Mouse (Mus musculus): ENCODE results near the gene Cotl1. TPM values are rescaled to one million over a fixed set of nuclear protein-coding genes. Genes with fewer than 3 reads are reported as not detected.
"Not testable (repeated sequence)": the region's sequence is repeated elsewhere in the genome, so short reads cannot be mapped to it uniquely, and the experiment has no call there.

Gene Cotl1
- total RNA-seq (2022): 100 to 1,000 TPM; 119 to 176 (median 137) TPM

DNA sequence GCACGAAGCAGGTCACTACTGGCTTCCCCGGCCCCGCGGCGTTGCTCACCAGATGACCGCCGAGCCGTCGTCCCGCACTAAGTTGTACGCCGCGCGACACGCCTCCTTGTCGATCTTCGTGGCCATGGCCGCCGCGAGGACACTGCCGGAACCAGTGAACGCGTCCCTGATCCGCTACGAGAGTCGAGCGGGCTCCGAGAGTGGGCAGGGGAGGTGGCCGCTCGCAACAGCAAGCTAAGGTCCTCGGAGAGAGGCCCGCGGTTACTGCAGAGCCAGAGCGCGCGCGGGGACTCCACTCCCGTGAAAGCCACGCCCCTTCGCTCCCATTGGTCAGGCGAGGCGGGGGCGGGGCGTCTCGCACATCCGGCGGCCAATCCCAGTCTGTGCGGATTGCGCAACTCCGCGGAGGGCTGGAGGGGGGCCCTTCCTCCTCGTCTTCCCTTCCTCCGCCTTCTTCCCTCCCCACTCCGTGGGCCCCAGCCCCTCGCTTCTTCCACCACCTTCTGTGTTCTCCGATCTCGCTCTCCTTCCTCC lies at the start of gene Cotl1:
Gene Cotl1 (minus strand): TSS at position 270 of the 534 bp plus-strand sequence.
- peak; percentile 93 to 96 for DNase-seq (ENCODE audit: low spot score in 2 of 2)

DNA sequence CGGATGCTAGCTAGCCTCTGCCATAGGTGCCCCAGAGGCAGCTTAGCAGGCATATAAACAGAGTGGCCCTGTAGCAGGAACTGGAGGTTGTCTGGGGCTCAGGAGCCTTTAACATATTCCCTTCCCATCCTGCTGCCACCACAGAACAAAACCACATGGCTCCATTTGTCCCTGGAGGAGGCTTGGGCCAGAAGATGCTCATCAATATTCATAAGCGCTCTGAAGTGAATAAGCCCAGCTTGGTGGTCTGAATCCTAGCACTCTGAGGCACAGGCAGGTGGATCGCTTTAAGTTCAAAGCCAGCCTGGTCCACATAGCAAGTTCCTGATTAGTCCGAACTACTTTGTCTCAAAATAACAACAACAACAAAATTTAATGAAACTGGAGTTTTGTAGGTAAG lies 47.7 kb upstream of the Cotl1 start:
- DNase-seq (ENCODE audit: low spot score in 2 of 2): no peak

DNA sequence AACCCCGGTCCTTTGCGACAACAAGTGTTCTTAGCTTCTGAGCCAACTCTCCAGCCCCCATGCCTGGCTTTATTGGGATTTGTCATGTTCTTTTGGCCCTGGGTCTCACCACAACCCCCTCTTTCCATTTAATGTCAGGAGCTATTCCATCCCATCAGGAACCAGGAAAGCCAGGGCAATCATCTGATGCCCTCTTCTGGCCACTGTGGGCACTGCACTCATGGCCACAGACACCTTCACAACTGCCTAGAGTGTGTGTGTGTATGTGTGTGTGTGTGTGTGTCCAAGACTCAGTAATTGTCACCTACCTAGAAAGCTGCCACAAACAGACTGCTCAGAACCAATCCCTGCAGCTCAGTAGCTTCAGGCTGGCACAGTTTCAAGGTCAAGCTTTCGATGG lies 46.8 kb upstream of the Cotl1 start:
- DNase-seq (ENCODE audit: low spot score in 2 of 2): no peak

DNA sequence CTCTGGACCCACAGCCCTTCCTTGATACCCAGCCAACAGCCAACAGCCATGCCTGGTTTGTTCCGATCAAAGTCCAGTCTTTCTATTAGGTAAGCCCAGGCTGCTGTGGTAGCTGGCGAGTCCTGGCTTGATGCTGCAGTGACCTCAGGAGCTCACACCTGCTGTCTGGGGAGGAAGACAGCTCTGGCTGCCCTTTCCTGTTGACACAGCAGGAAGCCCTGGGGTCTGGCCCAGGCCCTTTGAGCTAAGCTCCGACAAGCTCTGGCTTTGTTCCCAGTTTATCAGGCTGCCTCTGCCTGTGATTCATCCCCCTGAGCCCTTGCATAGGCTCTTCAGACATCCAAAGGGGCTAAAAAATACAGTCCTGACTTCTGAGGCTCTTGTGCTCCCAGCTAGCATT lies 45.3 kb upstream of the Cotl1 start:
- no peak for DNase-seq (ENCODE audit: low spot score in 2 of 2)

DNA sequence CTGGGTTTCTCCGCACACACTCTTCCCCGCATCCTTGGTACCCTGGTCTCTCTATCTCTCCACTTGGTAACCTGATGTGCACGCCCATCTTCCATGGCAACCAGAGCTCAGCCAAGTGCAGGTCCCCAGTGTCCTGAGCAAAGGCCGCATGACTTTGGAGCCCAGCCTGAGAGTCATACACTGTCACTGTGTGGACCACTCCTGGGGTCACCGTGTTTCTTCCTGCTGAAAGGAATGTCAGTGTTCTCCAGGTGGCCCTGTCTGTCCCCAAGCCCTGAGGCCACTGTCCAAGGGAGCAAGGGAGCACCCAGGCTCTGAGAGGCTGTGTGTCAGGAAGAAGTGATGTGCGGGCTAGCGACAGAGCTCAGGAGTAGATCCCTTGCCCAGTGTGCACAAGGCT lies 42.9 kb upstream of the Cotl1 start:
- DNase-seq (ENCODE audit: low spot score in 2 of 2): no peak

DNA sequence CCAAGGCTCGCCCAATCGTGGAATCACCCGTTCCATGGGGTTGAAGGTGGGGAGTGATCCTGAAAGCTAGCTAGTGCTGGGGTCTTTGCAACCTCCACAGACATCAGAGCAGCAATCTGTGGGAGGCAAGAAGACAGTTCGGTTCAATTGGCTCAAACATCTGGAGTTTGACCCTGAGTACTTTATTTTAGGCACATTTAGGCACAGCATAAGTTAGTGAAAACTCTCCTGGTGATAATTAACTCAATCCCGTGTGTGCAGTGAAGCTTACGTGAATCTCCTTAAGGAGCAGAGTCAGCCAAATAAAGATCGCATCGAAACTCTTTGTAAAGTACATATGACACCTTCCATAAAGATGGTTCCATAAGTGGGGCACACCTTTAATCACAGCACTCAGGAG lies 41.6 kb upstream of the Cotl1 start:
- no peak for DNase-seq (ENCODE audit: low spot score in 2 of 2)

DNA sequence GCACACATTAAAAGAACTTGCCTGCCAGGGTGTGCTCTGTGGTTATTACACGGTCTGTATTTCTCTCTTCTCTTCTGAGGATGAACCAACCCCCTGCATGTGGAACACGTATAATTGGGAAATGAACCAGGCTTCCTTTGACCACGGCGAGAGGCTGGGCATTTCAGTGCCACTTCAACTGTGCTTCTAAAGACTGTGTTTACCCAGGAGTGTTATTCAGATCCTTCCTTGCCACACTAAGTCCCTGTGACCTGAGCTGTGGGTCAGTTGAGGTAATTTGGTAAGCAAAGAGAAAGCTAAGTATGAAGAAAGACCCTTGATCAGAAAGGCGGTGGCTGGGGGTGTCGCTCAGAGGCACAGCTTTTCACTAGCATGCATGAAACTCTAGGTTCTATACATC lies 41.0 kb upstream of the Cotl1 start:
- DNase-seq (ENCODE audit: low spot score in 2 of 2): no peak

DNA sequence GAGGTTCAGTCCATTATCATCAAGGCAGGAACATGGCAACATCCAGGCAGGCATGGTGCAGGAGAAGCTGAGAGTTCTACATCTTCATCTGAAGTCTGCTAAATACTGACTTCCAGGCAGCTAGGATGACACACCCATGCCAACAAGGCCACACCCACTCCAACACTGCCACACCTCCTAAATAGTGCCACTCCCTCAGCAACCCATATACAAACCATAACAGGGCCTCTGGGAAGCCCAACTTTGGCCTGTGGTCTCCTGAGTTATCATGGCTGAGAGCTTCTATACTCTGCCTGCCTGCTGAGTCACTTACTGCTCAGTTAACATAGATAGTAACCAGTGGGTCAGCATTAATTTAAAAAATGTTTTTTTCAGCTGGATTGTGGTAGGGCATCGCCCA lies 32.8 kb upstream of the Cotl1 start:
- no peak for DNase-seq (ENCODE audit: low spot score in 2 of 2)

DNA sequence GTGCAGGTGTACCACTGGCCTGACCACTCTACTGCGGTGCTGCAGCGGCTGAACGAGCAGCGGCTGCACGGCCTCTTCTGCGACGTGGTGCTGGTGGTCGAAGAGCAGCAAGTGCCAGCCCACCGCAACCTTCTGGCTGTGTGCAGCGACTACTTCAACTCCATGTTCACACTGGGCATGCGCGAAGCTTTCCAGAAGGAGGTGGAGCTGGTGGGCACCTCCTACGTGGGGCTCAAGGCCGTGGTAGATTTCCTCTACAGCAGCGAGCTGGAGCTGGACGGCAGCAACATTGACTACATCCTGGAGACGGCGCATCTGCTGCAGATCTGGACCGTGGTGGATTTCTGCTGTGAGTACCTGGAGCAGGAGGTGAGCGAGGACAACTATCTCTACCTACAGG lies 29.3 kb upstream of the Cotl1 start:
- no peak for DNase-seq (ENCODE audit: low spot score in 2 of 2)

DNA sequence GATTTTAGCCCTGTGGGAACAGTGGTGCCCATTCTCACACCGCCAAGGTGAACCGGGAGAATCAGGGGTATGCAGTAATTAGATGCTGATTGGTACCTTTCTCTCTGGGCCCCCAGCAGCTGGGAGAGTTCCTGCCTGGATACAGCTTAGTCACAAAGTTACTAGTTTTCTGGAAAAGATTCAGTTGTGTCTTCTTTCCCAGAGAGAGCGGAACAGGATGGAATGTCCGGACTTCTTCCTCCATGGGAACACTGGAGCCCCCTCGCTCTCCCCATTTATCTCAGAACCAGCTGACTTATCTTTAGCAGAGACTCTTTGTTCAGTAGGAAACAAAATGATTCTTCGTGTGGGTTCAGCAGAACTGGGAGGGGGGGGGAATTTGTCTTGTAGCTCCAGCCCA lies 22.4 kb upstream of the Cotl1 start:
- no peak for DNase-seq (ENCODE audit: low spot score in 2 of 2)

DNA sequence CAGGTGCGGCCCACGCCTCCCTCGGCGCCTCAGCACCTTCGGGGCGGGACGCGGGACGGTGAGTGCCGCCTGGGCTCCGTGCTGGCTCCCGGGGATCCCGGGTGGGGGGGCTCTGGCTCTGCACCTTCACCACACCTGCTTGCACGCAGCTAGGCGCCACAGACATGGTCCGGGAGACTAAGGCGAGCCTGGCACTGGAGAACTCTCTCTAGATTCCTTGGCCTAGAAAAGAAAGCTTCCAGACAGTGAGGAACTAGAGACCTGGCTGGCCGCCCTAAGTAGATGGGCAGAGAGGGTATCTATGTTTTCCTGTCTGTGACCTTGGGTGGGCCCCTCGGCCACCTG lies 22.0 kb upstream of the Cotl1 start:
- no peak for DNase-seq (ENCODE audit: low spot score in 2 of 2)

DNA sequence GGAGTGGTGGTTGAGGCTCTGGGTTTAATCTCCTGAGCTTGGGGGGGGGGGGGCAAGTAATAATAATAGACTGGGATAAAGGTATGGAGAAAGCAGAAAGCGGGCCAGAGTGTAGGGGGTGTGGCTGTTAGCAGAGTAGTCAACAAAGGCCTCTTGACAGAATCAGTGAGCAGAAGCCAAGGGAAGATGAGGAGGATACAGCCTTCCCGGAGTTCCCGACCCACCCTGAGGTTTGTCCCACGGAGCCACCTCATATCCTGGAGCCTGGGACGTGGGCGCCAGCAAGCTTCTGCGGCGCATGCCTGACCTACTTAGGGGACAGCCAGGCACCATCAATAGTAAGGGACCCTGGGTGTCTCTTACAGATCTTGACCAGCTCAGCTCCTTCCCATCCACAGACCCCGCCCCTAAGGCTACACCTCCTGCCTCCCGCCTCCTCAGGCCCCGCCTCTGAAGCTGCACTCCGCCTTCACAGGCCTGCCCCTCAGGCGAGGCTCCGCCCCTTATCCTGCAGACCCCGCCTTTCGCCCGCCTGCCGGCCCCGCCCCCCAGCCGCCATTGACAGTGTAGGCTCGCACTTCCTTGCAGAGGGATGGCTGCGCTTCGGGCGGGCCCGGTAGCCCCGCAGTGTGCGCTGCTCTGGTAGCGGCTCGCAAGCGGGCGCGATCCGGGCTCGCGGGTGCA lies 21.5 kb upstream of the Cotl1 start, which contains the start of gene Klhl36:
Gene Klhl36 (plus strand): TSS at position 561 of the 684 bp plus-strand sequence.
- peak; percentile 91 to 92 for DNase-seq (ENCODE audit: low spot score in 2 of 2)

DNA sequence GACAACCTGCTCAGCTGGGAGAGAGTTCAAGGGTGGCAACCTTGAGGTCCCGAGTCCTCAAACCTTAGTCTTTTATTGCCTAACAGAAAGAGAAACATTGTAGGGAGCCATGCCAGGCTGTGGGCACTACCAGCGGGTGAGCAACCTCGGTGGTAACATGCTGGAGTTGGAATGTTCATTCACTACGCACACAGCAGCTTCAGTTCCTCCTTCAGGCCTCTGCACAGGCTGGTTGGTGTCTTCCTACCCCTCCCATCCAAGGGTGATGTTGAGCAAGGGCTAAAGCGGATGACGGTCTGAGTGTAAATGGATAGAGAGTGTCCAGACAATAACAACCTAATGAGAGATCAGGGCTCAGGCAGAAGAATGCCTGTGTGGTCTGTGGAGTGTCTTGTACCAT lies 17.4 kb upstream of the Cotl1 start:
- no peak for DNase-seq (ENCODE audit: low spot score in 2 of 2)

DNA sequence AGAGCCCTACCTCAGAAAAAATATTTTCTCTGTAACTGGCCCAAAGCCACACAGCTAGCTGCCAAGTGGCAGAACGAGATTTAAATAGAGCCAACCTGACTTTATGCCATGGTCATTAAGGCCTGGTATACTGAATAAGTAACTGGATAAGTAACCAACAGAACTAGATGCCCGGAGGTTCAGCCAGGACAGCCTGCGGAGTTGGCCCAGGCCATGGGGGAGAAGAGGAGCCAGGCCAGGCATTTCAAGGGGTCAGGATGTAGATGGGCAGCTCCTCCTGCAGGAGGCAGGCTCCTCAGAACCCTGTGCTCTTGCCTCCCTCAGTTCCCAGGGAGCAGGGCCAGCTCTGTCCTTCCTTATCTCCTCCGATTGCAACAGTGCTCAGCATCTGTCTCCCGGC lies 15.3 kb upstream of the Cotl1 start:
- no peak for DNase-seq (ENCODE audit: low spot score in 2 of 2)

DNA sequence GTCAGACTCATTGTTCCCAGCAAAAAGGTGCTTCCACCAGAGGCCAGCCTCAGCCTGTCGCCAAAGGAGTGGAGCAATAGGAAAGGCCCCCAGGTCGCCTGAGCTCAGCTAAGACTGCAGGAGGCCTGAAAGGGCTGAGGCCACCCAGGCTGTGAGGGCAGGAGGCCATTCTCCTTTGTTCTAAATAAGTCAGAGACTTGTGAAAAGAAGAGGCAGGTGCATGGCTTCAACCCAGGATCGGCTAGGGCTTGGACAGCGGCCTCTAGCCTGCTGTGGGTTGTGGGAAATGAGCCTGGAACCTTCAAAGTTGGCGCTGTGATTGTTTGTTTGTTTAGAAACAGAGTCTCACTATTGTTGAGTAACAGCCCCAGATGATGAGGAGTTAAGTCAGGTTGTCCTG lies 13.7 kb upstream of the Cotl1 start:
- DNase-seq (ENCODE audit: low spot score in 2 of 2): no peak

DNA sequence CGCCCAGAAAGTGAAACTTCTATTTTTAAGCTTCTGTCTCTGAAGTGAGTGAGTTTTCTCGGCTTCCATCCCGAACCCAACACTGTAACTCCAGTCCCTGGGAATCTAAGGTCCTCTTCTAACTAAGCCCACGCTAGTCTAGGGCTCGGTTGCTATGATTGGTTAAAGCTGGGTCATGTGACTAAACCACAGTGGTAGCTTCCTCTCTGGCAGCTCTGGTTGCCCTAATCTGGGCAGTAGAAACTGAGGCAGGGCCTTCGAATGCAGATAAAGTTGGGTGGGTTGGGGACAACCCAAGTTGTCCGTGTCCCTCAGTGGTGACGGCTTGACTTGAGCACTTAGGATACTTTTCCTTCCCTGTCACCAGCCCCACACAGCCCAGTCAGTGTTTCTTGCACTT lies 13.2 kb upstream of the Cotl1 start:
- no peak for DNase-seq (ENCODE audit: low spot score in 2 of 2)

DNA sequence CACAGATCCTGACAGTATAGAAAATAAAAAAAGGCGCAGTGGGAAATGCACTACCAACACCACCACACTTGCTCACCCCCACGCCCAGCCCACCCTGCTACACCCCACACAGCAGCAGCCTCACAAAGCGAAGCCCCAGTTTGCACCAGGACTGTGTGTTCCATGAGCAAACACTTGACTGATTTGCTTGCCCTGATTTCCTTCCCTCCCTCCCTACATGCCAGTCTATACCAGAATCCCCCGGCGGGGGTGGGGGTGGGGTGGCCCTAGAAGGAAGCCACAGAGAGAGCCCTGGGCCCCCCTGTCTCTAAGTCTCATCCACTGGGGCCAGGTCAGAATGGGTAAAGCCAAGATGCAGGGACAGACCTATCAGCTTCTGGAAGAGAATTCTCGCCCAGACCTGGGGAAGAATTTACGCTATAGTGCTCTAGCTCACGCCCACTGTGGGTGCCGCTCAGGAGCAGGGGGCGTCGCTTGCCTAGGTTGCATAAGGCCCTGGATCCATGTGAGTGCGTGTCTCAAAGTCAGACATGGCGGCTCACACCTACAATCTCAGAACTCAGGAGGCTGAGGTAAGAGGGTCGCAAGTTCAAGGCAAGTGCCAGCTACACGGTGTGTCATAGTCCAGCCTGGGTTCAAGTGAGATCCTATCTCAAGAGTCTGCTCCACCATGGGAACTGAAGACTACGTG lies 7.0 kb upstream of the Cotl1 start:
- DNase-seq (ENCODE audit: low spot score in 2 of 2): no peak

DNA sequence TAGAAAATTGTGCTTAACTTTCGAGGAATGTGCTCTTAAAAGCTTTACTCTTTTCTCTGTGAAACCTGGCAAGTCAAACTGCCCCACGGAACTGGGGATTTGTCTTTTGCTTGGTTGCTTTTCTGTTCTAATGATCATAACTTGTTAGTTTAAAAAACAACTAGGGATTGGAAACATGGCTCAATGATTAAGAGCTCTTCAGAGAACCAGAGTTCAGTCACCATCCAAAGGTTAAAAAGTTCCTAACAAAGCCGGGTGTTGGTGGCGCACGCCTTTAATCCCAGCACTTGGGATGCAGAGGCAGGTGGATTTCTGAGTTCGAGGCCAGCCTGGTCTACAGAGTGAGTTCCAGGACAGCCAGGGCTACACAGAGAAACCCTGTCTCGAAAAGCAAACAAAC lies 5.4 kb upstream of the Cotl1 start:
- not testable (repeated sequence) for DNase-seq (ENCODE audit: low spot score in 2 of 2)

DNA sequence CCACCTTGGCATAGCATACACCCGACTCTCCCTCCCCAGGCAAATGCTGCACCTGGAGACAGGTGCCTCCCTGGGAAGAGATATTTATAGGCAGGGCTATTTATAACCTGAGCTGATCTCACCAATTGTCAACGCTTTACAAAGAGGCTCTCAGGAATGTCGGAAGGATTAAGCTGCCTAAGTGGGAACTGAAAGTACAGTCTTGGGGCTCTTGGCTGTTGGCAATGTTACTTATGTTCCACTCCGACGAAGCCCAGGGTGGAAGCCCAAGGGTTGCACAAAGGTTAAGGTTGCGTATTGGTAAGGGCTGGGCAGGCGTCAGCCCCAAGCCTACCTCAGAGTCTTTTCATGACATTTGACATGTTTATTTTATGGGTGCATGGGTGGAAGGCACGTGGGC lies 4.2 kb upstream of the Cotl1 start:
- no peak for DNase-seq (ENCODE audit: low spot score in 2 of 2)

DNA sequence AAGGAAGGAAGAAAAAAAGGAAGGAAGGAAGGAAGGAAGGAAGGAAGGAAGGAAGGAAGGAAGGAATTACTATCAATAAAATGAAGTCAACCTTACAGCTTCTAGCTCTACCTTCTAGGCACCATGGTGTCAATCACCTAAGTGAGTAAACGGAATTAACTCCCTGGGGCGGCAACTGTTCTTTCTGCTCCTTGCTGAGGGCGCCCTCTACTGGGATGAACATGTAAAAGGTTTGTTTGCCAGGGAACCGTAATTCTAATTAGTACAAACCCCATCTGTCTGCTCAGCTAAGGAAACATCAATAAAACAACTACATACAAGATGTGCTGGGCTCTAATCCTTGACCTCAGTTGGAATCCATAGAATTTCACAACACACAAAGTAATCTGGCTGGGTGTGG lies 3.1 kb upstream of the Cotl1 start:
- DNase-seq (ENCODE audit: low spot score in 2 of 2): peak; percentile 68 to 84

DNA sequence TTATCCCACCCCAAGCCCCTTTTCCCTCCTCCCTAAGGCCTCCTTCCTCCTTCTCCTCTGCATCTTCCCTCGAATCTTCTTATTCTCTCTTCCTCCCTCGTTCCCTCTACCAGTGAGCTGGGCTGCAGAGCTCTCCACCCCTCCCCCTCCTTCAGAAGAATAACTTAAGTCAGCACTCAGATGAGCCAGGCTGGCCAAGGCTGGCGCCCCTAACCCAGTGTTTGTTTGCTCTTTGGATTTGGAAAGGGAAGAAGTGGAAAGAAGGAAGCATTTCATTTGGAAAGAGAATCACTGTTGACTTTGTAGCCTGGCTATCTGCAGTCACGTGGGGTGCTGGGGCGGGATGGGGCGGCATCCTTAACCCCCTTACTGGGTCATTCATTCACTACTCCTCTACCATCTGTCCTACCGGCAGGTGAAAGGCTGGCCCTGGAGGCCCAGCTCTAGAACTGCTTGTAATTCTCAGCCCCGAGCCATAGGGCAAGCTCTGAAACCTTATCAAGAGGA lies 614 bp upstream of the Cotl1 start:
- no peak for DNase-seq (ENCODE audit: low spot score in 2 of 2)

DNA sequence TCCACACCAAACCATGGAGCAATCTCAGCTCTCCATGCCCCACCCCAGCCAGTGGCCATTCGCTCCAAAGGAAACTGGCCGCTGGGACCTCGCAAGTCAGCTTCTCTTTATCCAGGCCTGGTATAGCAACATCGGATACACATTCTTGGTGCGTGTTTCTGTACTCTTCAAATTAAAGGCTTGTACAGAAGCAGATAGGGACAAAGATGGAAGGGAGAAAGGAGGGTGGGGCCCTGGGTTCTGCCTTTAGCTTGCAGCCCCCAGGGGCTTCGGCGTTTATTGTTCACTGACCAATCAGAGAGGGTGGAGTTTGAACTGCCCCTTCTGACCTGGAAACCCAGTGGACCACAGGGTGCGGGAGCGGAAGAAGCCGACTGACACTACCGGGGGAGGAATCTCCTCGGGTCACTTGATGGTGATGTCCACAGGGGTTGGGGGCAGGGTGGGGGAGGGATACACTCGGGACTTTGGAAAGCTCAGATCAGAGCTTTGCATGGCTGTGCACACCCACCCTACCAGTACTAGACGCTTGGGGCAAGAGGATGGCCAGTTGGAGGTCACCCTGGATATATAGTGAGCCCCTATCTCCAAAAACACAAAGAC lies 824 bp downstream of the Cotl1 start:
- DNase-seq (ENCODE audit: low spot score in 2 of 2): no peak

DNA sequence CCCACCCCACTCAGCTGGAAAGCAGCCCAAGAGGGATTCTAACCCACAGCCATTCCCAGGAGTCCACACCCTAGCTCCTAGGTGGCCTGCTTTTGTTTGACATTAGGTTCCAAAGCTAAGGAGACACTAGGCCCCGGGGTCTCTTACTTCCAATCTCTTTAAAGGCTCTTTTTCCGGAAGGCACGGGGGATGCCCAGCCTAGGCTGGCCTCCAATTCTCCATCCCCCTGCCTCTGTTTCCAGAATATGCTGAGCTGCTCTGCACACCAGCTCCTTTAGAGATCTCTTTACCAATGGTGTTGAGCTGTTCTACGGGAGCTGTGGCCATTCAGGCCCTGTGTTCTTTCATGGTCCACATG lies 1.4 kb downstream of the Cotl1 start:
- DNase-seq (ENCODE audit: low spot score in 2 of 2): no peak
